Mouse (Mus musculus) stomach, embryonic 14.5 days (tissue): ENCODE measurements at regions not wholly inside any gene's neighbourhood (a gene's known extent, or its start where the extent isn't known, plus 50 kb on each side); places are given as distances from the start of the nearest gene placed in this dataset.

Experiments used
- ATAC-seq: fragments of 200-750 bp; cut with Nextera tagmentation; 2 replicates; pipeline ENCODE4 v1.8.0; 2017; ENCODE audit warnings: low read depth, moderate TSS enrichment; ENCODE audit not compliant: insufficient number of reproducible peaks, insufficient read depth, low FRiP score
- H3K27ac ChIP-seq: fragments of 300-500 bp; sonication (generic); 2 replicates; pipeline ENCODE4 v1.5.1; 2014; ENCODE audit warnings: mild to moderate bottlenecking, low read length, moderate library complexity, mixed read lengths
- H3K27me3 ChIP-seq: fragments of 300-500 bp; sonication (generic); 2 replicates; pipeline ENCODE4 v1.6.1; 2014; ENCODE audit warnings: low read length, control low read depth, mixed read lengths; ENCODE audit not compliant: control insufficient read depth, insufficient read depth
- H3K36me3 ChIP-seq: fragments of 300-500 bp; sonication (generic); 2 replicates; pipeline ENCODE4 v1.6.1; 2014; ENCODE audit warnings: mild to moderate bottlenecking, control low read depth, low read length, moderate library complexity, mixed read lengths; ENCODE audit not compliant: control insufficient read depth, insufficient read depth
- H3K4me1 ChIP-seq: fragments of 300-500 bp; sonication (generic); 2 replicates; pipeline ENCODE4 v1.6.1; 2014; ENCODE audit warnings: low read length, control low read depth, mixed read lengths; ENCODE audit not compliant: control insufficient read depth, insufficient read depth
- H3K4me2 ChIP-seq: fragments of 300-500 bp; sonication (generic); replicated peaks from 2 replicates; pipeline ENCODE4 v1.6.1; 2014; ENCODE audit warnings: low read depth, low read length, control low read depth
- H3K4me3 ChIP-seq: fragments of 300-500 bp; sonication (generic); 2 replicates; pipeline ENCODE4 v1.5.1; 2014; ENCODE audit warnings: low read depth, low read length, control low read depth
- H3K9ac ChIP-seq: fragments of 300-500 bp; sonication (generic); replicated peaks from 2 replicates; pipeline ENCODE4 v1.6.1; 2014; ENCODE audit warnings: low read depth, mild to moderate bottlenecking, control low read depth, low read length, moderate library complexity, mixed read lengths
- H3K9me3 ChIP-seq: fragments of 300-500 bp; sonication (generic); 2 replicates; pipeline ENCODE4 v1.6.1; 2016; ENCODE audit warnings: low read depth, low read length, control low read depth; ENCODE audit not compliant: control insufficient read depth
- WGBS: fragments of 180-500 bp; shearing (Covaris S2); extraction: QIAGEN DNeasy Blood & Tissue Kit; methylation state at CpG from one replicate; pipeline ENCODE4 v1.1.7; 2014; 5-methylcytosine and 5-hydroxymethylcytosine counted together

DNA sequence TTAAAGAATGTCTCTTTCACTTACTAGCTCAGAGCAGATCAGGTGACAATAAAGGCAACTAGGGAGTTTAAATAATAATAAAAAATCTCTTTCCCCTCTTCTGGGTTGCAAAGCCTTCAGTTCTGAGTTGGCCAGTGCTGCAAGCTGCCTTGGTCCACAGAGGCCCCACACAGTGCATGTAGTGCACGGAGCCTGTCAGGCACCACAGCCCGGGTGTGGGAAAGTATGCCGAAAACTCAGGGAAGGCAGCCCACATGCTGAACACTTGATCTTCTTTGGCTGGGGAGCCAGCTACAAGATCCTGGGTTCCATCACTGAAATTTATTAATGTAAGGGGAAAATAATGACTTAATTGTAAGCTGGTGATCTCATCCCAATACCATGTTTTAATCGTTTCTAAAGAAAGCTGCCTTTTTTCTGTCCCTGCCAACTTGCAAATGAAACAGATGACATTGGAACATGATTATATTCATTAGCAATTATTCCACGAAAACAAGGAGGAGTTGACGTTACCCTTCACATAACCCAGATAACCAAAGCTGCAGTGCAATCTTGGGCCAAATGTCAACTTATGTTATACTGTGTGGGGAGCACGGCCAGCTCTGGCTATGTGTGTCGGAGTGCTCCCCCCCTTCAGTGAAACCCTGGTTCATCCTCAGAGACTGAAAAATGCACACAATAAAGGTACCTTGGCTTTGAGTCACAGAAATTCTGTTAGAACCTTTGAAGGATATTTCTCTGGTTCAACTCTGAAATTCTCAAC is 87.1 kb upstream of the Sash1 start:
- Histone ChIP-seq H3K27me3 (no peaks in the 10 kb centered on the region), H3K4me2 (no peak overlapping the region), H3K9me3 (no peaks in the 10 kb centered on the region), H3K4me3 (no peak overlapping the region), H3K4me1 (peaks cover 11% of the 10 kb centered on the region; the same call in 1 of the 2 replicates), H3K27ac (peak overlapping the region; percentile 11; the same call in 1 of the 2 replicates), H3K9ac (no peak overlapping the region), H3K36me3 (no peaks in the 10 kb centered on the region)
- WGBS: 49% methylated on average over 8 of the region's 8 CpGs
- ATAC-seq: peak; percentile 68; the same call in 1 of the 2 replicates

DNA sequence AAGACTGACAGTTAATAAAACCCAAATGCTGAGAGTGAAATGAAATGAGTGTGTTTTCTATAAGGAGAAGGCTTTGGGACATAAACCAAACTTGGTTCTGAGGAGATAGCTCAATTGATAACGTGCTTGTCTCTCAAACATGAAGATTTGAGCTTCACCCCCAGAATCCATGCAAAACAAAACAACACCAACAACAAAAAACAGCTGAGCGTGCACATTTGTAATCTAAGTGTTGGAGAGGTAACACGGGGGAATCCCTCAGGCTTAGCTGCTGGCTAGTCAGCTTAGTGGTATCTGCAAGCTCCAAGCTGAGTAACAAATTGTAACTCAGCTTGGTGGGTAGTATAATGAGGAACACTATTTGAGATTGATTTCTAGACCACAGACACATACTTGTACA is 84.9 kb upstream of the Sash1 start:
- 76% methylated on average over 3 of the region's 3 CpGs for WGBS
- H3K36me3 ChIP-seq: no peaks in the 10 kb centered on the region
- no peak for ATAC-seq

DNA sequence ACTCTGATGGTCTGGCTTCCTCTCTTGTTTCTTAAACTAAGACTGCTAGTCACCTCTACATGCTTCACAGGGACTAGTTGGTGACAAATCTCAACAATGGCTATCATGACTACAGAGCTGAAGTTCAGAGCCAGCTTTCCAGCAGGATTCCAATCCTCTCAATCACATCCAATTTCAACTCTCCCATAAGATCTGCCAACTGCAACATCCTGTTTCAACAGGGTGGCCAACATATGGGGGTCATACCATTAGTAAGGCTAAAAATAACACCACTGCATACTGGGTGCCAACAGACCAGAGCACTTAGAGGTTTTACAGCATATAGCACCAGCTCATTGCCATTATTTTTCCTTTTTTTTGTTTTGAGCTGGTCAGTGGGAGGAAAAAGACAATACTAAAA is 83.7 kb upstream of the Sash1 start:
- no peaks in the 10 kb centered on the region for H3K36me3 ChIP-seq
- H3K4me2 ChIP-seq: no peak overlapping the region
- no peak for ATAC-seq
- H3K4me1 ChIP-seq: peaks cover 12% of the 10 kb centered on the region; the same call in 1 of the 2 replicates
- H3K4me3 ChIP-seq: no peak overlapping the region
- H3K9me3 ChIP-seq: no peaks in the 10 kb centered on the region
- no peak overlapping the region for H3K9ac ChIP-seq
- H3K27me3 ChIP-seq: no peaks in the 10 kb centered on the region
- no peak overlapping the region for H3K27ac ChIP-seq

More for the DNA sequence above, 84.9 kb upstream of the Sash1 start:
- Histone ChIP-seq H3K4me2 (no peak overlapping the region), H3K4me3 (no peak overlapping the region), H3K27me3 (no peaks in the 10 kb centered on the region), H3K9ac (no peak overlapping the region), H3K4me1 (peaks cover 12% of the 10 kb centered on the region; the same call in 1 of the 2 replicates), H3K27ac (no peak overlapping the region), H3K9me3 (no peaks in the 10 kb centered on the region)

DNA sequence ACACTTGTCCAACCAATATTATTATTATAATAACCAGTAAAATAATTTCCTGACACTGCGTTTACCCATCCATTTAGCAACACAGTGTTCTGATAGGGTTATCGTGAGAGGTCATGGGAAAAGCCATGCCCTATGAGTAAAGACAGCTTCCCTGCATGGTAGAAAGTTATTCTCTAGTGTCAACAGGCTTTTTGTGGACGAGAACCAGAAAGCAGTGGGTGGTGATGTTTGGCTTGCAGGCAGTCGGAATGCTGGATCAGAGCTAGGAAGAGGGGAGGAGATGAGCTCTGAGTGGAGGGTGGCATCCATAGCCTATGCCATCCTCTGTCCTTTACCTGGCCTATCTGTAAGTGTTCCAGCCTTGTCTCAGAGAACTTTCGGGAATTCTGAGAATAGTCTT is 83.1 kb upstream of the Sash1 start:
- Histone ChIP-seq H3K4me2 (no peak overlapping the region), H3K4me3 (no peak overlapping the region), H3K4me1 (peaks cover 12% of the 10 kb centered on the region; the same call in 1 of the 2 replicates), H3K27me3 (no peaks in the 10 kb centered on the region), H3K9me3 (no peaks in the 10 kb centered on the region), H3K9ac (no peak overlapping the region), H3K36me3 (no peaks in the 10 kb centered on the region), H3K27ac (no peak overlapping the region; the same call in 1 of the 2 replicates)
- ATAC-seq: no peak
- 64% methylated on average over 5 of the region's 5 CpGs for WGBS

DNA sequence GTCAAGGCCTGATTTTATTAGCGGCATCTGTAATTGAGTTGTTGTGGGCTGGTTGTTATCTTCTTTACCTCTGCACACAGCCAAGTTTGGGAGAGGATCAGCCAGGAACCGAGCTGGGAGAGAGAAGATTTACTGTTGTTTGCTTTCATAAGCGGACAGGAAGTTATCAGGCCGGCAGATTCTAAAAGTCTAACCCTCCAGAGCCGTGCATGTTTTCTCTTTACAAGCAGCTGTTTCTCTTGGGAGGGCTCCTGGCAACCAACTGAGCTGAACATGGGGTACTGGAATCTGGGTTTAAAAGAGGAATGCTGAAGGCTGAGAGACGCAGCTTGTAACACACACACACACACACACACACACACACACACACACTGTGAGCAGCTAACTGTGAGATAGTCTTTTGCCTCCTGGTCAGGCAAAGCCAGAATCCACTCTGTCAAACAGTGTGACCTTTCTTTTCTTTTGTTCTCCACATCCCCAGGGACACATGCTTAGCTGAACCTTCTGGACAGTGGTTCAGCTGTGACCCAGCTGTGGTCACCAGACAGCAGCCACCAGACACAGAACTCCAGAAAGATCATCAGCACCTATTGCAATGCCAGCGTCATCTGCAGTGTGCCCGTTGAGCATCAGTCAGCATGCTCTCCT is 82.5 kb upstream of the Sash1 start:
- no peaks in the 10 kb centered on the region for H3K27me3 ChIP-seq
- 31% methylated on average over 8 of the region's 8 CpGs for WGBS

DNA sequence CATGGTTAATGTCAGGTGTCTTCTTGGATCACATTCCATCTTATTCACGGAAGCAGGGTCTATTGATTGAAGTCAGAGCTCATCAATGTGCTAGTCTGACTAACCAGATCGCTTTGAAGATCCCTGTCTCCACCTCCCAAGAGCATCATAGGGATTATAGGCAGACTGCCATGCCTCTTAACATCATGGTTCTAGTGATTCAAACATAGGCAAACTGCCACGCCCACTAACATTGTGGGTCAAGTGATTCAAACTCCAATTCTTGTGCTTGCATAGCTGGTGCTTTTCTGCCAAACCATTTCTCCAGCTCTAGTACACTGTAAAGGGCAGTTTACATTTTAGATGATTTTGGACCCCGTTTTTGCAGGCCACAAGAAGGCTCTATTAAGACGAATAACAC is 77.1 kb upstream of the Sash1 start:
- Histone ChIP-seq H3K36me3 (no peaks in the 10 kb centered on the region), H3K9ac (no peak overlapping the region), H3K4me2 (no peak overlapping the region), H3K27ac (no peak overlapping the region), H3K4me3 (no peak overlapping the region), H3K27me3 (no peaks in the 10 kb centered on the region), H3K4me1 (peaks cover under 1% of the 10 kb centered on the region; the same call in 1 of the 2 replicates), H3K9me3 (no peaks in the 10 kb centered on the region)
- WGBS: 72% methylated on average over 5 of the region's 5 CpGs
- ATAC-seq: no peak

More for the DNA sequence above, 82.5 kb upstream of the Sash1 start:
- peaks cover 12% of the 10 kb centered on the region; the same call in 1 of the 2 replicates for H3K4me1 ChIP-seq
- ATAC-seq: peak; percentile 66; the same call in 1 of the 2 replicates
- H3K9me3 ChIP-seq: no peaks in the 10 kb centered on the region
- H3K9ac ChIP-seq: no peak overlapping the region
- no peak overlapping the region for H3K4me3 ChIP-seq
- no peak overlapping the region for H3K4me2 ChIP-seq
- H3K36me3 ChIP-seq: no peaks in the 10 kb centered on the region
- H3K27ac ChIP-seq: peak overlapping the region; percentile 36; the same call in 1 of the 2 replicates

DNA sequence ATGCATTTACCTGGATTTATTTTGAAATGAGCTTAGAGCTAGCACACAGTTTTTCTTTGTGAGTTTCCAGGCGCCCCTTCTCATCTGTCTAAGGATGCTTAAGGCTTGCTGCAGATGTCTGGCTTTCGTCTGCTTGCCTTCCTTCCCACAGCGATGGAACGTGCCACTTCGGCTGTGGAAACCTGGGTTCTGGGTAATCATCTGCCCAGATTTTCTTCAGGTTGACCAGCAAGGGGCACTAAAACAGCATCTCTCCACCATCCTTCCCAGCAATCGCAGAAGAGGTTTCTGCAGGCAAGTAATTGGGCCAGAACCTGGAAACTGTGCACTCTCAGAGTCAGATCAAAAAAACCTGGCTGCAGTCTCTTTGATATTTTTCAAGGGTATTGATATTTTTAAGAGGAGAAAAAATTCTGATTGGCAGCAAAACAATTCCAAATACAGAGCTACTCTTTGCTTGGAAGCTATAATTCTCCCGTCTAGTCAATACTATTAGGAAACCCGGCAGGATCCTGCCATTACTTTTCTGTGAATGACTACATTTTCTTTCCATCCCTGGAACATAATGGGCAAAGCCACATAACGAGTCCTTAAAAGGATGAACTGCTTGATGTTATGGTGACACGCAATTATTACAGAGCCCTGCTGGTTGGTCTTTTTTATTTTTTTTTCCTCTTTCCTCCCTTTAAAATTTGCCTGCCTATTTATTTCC is 75.2 kb upstream of the Sash1 start:
- no peaks in the 10 kb centered on the region for H3K9me3 ChIP-seq
- ATAC-seq: no peak
- no peaks in the 10 kb centered on the region for H3K27me3 ChIP-seq
- no peaks in the 10 kb centered on the region for H3K36me3 ChIP-seq
- H3K27ac ChIP-seq: no peak overlapping the region
- H3K4me2 ChIP-seq: no peak overlapping the region
- H3K4me1 ChIP-seq: no peaks in the 10 kb centered on the region
- no peak overlapping the region for H3K4me3 ChIP-seq
- H3K9ac ChIP-seq: no peak overlapping the region
- WGBS: 62% methylated on average over 10 of the region's 10 CpGs

DNA sequence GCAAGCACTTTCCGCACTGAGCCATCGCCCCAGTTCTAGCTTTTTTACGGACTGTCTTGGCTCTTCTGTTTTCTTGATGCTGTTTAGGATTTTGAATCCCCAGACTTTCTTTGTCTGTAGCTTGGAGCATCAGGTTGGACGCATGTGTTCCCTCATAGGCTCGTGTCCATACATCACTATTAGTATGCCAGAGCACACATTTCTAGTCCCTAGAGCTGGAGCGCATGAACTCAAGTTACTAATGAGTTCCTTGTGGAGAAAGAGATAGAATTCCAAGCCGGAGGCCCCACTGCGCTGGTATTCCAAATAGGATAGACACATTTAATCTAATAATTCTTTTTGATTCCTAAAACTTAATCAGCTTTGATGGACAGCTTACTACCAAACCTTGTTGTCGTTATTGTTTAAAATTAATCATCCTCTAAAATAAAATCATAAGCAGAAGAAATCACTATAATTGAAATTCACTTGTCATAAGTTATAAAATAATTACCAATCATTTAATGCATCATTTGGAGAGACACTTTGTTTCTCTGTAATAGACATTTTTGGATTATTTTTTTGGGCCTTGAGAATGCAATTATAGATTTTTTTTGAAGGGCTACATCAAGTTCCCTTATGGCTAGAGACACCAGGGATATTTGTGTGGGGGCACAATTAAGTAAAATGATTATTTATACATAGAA is 74.5 kb upstream of the Sash1 start:
- H3K9me3 ChIP-seq: no peaks in the 10 kb centered on the region
- H3K36me3 ChIP-seq: no peaks in the 10 kb centered on the region
- WGBS: 86% methylated on average over 9 of the region's 9 CpGs
- no peak overlapping the region for H3K9ac ChIP-seq
- no peak overlapping the region for H3K27ac ChIP-seq
- H3K27me3 ChIP-seq: no peaks in the 10 kb centered on the region
- H3K4me1 ChIP-seq: peaks cover 3% of the 10 kb centered on the region; the same call in 1 of the 2 replicates
- H3K4me3 ChIP-seq: no peak overlapping the region
- H3K4me2 ChIP-seq: no peak overlapping the region
- ATAC-seq: no peak
